Mouse (Mus musculus) thymus, adult 2 months (tissue): ENCODE results near the gene Pik3ap1. TPM values are rescaled to one million over a fixed set of nuclear protein-coding genes. Genes with fewer than 3 reads are reported as not detected.

ENCODE experiments used
- DNase-seq: peaks from one replicate; pipeline ENCODE4 v3.0.0; 2021
- H3K27ac ChIP-seq: fragments of 200-500 bp; 2 replicates; pipeline ENCODE4 v1.5.1; 2012; ENCODE audit warnings: low read length, control low read depth; ENCODE audit not compliant: control insufficient read depth, insufficient read depth
- H3K27me3 ChIP-seq: fragments of 200-500 bp; 2 replicates; pipeline ENCODE4 v1.6.1; 2012; ENCODE audit warnings: mild to moderate bottlenecking, low read length, moderate library complexity, mixed read lengths; ENCODE audit not compliant: control insufficient read depth, insufficient read depth
- H3K36me3 ChIP-seq: fragments of 200-500 bp; 2 replicates; pipeline ENCODE4 v1.6.1; 2012; ENCODE audit warnings: mild to moderate bottlenecking, low read length, moderate library complexity; ENCODE audit not compliant: control insufficient read depth, insufficient read depth
- H3K4me1 ChIP-seq: fragments of 200-500 bp; replicated peaks from 2 replicates; pipeline ENCODE4 v1.6.1; 2012; ENCODE audit warnings: low read length; ENCODE audit not compliant: control insufficient read depth, insufficient read depth
- H3K4me3 ChIP-seq: fragments of 200-500 bp; 2 replicates; pipeline ENCODE4 v1.5.1; 2012; ENCODE audit warnings: mild to moderate bottlenecking, low read length, control low read depth, moderate library complexity; ENCODE audit not compliant: control insufficient read depth, insufficient read depth
- CTCF ChIP-seq: fragments of 200-500 bp; IDR thresholded peaks from 2 replicates; pipeline ENCODE4 v1.5.1; 2012; ENCODE audit warnings: mild to moderate bottlenecking, control low read depth, low read length, moderate library complexity, borderline replicate concordance; ENCODE audit not compliant: control insufficient read depth, poor library complexity, insufficient read depth; ENCODE audit errors: extremely low read depth
- POLR2A ChIP-seq: fragments of 200-500 bp; IDR thresholded peaks from 2 replicates; pipeline ENCODE4 v1.6.1; 2012; ENCODE audit warnings: mild to moderate bottlenecking, low read length, control low read depth, moderate library complexity; ENCODE audit not compliant: control insufficient read depth, poor library complexity, insufficient read depth; ENCODE audit errors: extremely low read depth
- WGBS: fragments of 180-500 bp; shearing (Covaris S2); methylation state at CpG from one replicate; pipeline ENCODE4 v1.1.7; 2018; 5-methylcytosine and 5-hydroxymethylcytosine counted together
- polyA plus RNA-seq: library from polyadenylated mRNA; depleted of rRNA; stranded (reverse); fragments of >200 nt; gene quantifications from 2 replicates; pipeline ENCODE4 v1.2.3, GENCODE M21; 2012

Gene Pik3ap1
- polyA plus RNA-seq, 1 experiment, result 10.0 TPM

- Histone ChIP-seq H3K27me3 (no peaks in the 10 kb centered on the region), H3K4me1 (peaks cover 16% of the 10 kb centered on the region), H3K4me3 (no peak overlapping the region), H3K36me3 (no peaks in the 10 kb centered on the region), H3K27ac (no peak overlapping the region)
- whole genome bisulfite sequencing, result 7% methylated on average over 12 of the region's 12 CpGs
- TF ChIP-seq CTCF, result no peak
- TF ChIP-seq POLR2A, result no peak
- peak; percentile 19 for DNase-seq
Measured at GRCm38 (mm10) chr19:41332228-41332627, 52.7 kb downstream of the Pik3ap1 start.

GRCm38 (mm10) chr19:41330401-41330800, 54.5 kb downstream of the Pik3ap1 start:
- H3K27me3 ChIP-seq, result no peaks in the 10 kb centered on the region
- H3K27ac ChIP-seq, result no peak overlapping the region
- DNase-seq, result no peak
- no peak overlapping the region for H3K4me3 ChIP-seq
- 95% methylated on average over 7 of the region's 7 CpGs for WGBS
- H3K36me3 ChIP-seq, result no peaks in the 10 kb centered on the region
- H3K4me1 ChIP-seq, result peaks cover 16% of the 10 kb centered on the region
- no peak for TF ChIP-seq POLR2A
- TF ChIP-seq CTCF, result no peak

- no peak for DNase-seq
- H3K27ac ChIP-seq, result no peak overlapping the region
- TF ChIP-seq POLR2A (no peak), CTCF (no peak)
- no peaks in the 10 kb centered on the region for H3K36me3 ChIP-seq
- H3K27me3 ChIP-seq, result no peaks in the 10 kb centered on the region
- H3K4me3 ChIP-seq, result no peak overlapping the region
- WGBS, result 96% methylated on average over 7 of the region's 7 CpGs
- peaks cover 16% of the 10 kb centered on the region for H3K4me1 ChIP-seq
Measured at GRCm38 (mm10) chr19:41329961-41330360, 54.9 kb downstream of the Pik3ap1 start.

GRCm38 (mm10) chr19:41328743-41329142, 56.2 kb downstream of the Pik3ap1 start:
- H3K36me3 ChIP-seq, result no peaks in the 10 kb centered on the region
- WGBS, result 9% methylated on average over 9 of the region's 9 CpGs

GRCm38 (mm10) chr19:41323813-41324212, 61.1 kb downstream of the Pik3ap1 start:
- Histone ChIP-seq H3K36me3 (no peaks in the 10 kb centered on the region), H3K4me1 (peaks cover 4% of the 10 kb centered on the region), H3K4me3 (no peak overlapping the region), H3K27me3 (no peaks in the 10 kb centered on the region), H3K27ac (no peak overlapping the region)
- TF ChIP-seq POLR2A (no peak), CTCF (no peak)
- no peak for DNase-seq

More at GRCm38 (mm10) chr19:41328743-41329142, 56.2 kb downstream of the Pik3ap1 start:
- no peak overlapping the region for H3K27ac ChIP-seq
- H3K4me1 ChIP-seq, result peaks cover 16% of the 10 kb centered on the region
- peak; percentile 14 for DNase-seq
- H3K4me3 ChIP-seq, result no peak overlapping the region
- H3K27me3 ChIP-seq, result no peaks in the 10 kb centered on the region
- TF ChIP-seq POLR2A (no peak), CTCF (no peak)

GRCm38 (mm10) chr19:41323125-41323524, 61.8 kb downstream of the Pik3ap1 start:
- Histone ChIP-seq H3K27me3 (no peaks in the 10 kb centered on the region), H3K36me3 (no peaks in the 10 kb centered on the region), H3K4me3 (no peak overlapping the region), H3K27ac (no peak overlapping the region), H3K4me1 (no peaks in the 10 kb centered on the region)
- DNase-seq, result no peak
- 91% methylated on average over 4 of the region's 4 CpGs for WGBS
- TF ChIP-seq CTCF (no peak), POLR2A (no peak)

- no peaks in the 10 kb centered on the region for H3K27me3 ChIP-seq
- no peak for TF ChIP-seq POLR2A
- no peak for TF ChIP-seq CTCF
- no peak for DNase-seq
- no peak overlapping the region for H3K27ac ChIP-seq
- WGBS, result 60% methylated on average over 4 of the region's 4 CpGs
- no peaks in the 10 kb centered on the region for H3K4me1 ChIP-seq
- no peak overlapping the region for H3K4me3 ChIP-seq
- H3K36me3 ChIP-seq, result no peaks in the 10 kb centered on the region
Measured at GRCm38 (mm10) chr19:41321149-41321548, 63.8 kb downstream of the Pik3ap1 start.
